Mouse (Mus musculus) urinary bladder, postnatal 25 days (tissue): ENCODE measurements around the gene Cdk14.

ENCODE experiments used
- DNase-seq: peaks from one replicate; pipeline ENCODE4 v3.0.0; 2022; ENCODE audit warnings: low spot score

Gene Cdk14

GRCm38 (mm10) chr5:4893852-4894207 is 526.3 kb downstream of the Cdk14 start:
- no peak for DNase-seq

DNA sequence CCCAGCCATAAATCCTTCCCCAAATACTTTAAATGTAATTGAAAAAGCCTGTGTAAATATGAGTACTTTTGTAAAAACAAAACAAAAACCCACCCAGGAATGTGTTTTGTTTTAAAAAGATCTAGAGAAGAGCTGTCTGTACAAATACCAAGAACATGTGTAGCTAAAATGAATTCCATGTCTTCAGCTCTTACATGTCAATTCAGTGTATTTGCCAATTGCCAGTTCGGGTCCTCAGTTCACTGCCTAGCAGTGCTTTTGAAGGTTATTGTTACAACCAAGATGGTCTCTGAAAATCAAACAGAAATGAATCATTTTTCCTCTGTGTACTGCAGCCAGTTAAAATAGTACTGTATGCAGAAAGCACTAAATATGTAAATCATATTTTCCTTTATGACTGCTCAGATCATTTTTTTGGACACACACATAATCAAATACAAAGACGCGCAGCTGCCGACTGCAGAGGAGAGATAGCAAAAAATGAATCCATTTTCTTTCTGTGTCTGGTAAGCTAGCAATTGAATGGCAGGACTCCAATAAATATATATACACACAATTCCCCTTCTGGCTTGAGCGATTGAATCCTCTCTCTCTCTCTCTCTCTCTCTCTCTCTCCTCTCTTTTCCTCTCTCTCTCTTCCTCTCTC is 526.8 kb downstream of the Cdk14 start:
- DNase-seq = no peak

GRCm38 (mm10) chr5:4892734-4893133 is 527.4 kb downstream of the Cdk14 start:
- DNase-seq = no peak

DNA sequence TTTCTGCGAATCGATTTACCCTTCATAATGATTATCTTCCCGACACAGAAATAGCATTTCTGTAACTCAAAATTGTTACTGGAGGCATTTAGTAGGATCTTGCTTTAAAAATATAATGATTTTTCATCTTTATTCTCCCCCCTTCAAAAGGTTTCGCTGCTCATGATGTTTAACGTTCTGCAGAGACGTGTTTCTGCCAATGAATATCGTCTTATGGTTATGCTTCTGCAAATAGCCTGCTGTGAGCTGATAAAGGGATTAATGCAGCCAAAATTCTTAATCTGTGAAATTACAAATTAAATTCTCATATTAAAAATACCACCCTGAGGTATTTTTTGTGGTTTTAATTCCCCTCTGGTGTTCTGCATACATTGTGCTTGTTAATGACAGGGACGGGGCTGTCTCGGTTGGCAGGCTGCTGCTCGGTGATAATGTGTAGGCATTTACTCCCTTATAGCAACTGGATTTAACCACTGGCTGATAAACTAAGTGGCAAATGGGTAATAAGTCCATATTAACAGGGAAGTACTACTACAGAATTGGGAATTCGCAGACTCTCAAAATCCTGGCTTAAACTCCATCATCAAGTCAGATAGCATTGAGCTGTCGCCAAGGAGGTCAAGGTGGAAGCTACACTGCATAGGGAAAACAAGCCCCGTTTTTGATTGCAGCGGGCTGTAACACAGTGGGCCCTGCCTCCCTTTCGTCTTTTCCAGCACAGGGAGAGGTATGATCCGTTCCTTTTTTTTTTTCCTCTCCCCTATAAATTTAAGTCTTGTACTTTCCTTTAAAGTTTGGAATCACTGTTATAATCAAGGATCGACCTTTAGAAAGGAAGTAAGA is 528.0 kb downstream of the Cdk14 start:
- no peak for DNase-seq

- DNase-seq = no peak
Observed at GRCm38 (mm10) chr5:4887069-4887468, 533.0 kb downstream of the Cdk14 start.

- no peak for DNase-seq
Observed at GRCm38 (mm10) chr5:4882841-4883240, 537.3 kb downstream of the Cdk14 start.

DNA sequence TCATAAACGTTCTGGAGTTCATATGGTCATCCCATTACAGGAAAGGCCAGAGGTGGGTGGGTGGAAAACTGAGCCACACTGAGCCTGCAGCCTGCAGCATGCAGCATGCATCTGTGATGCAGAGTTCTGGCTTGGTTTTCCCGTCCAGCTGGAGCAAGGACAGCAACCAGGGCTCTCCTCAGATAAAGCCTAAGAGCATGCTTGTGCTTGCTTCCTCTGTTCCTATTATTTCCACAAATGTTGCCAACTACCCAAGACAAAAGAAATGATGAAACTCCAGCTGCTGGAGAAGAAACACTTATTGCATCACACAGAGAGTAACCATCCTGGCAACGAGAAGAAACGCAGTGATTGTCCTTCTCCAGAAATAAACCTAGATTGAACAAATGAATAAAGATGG is 539.8 kb downstream of the Cdk14 start:
- DNase-seq = no peak

GRCm38 (mm10) chr5:4878934-4879333 is 541.2 kb downstream of the Cdk14 start:
- DNase-seq = no peak

GRCm38 (mm10) chr5:4877638-4878037 is 542.5 kb downstream of the Cdk14 start:
- DNase-seq = no peak

DNA sequence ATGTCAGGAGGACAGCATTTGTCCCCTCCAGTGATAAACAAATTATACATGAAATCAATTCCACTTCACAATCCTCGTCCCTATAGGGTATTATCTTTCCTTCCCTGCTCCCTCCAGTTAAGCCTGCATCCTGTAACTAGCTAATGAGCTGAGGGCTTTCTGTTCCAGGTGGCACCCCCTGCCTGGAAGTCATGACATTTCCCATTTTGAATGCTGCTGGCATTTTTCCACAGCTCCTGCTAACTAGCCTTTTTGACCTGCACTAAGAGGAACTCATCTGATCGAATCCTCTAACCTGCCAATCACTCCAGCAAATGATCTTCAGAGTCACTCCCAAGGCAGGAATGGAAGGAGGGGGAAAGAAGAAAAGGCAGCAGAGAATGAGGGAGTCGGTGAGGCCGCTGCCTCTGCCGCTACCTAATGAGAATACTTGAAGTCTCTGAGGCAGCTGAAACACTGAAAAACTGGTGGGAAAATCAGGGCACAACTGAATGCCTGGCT is 542.9 kb downstream of the Cdk14 start:
- DNase-seq = no peak

DNA sequence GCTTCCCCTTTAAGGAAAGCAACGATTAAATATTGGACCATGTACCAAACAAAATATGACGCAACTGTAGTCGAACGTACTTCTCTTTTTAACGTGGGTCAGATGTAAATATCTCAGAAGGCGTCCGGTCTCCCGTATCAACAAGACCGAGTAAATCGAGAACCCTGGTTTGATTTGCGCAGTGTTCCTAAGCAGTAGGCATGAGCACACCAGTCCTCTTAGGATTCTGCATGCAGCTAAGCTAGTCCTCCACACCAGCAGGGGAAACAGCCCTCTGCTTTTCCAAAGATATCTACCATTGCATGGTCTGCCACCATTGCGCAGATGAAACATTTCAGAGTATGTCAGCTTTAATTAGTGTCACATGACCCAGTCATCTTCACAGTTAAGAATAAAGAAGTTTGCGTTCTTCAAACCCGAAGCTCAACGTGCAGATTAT is 543.4 kb downstream of the Cdk14 start:
- DNase-seq = no peak

GRCm38 (mm10) chr5:4870041-4870726 is 549.9 kb downstream of the Cdk14 start:
- no peak for DNase-seq

DNA sequence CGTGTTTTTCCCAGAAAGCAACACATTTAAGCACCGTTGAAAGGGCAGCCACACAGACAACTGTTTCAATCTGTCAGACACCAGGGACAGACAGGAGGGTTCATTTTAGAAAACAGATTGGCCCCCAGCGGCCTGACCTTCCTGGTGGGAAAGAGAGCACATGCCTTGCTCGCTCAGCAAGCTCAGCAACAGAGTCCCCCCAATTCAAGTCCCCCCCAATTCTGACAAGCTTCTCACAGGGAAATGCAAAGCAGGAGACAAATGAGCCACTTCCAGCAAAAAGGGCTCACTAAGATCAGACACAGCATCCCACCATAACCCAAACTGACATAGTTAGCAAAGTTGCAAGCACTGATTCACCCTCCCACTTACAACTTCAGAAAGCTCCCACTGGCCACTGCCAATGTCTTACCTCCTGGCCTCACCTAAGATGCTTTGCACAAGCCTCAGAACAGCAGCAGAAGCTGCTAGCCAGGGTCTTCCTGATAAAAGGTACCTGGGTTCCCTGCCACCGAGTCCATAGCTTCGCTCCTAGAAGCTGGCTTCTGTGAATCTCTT is 551.5 kb downstream of the Cdk14 start:
- no peak for DNase-seq

DNA sequence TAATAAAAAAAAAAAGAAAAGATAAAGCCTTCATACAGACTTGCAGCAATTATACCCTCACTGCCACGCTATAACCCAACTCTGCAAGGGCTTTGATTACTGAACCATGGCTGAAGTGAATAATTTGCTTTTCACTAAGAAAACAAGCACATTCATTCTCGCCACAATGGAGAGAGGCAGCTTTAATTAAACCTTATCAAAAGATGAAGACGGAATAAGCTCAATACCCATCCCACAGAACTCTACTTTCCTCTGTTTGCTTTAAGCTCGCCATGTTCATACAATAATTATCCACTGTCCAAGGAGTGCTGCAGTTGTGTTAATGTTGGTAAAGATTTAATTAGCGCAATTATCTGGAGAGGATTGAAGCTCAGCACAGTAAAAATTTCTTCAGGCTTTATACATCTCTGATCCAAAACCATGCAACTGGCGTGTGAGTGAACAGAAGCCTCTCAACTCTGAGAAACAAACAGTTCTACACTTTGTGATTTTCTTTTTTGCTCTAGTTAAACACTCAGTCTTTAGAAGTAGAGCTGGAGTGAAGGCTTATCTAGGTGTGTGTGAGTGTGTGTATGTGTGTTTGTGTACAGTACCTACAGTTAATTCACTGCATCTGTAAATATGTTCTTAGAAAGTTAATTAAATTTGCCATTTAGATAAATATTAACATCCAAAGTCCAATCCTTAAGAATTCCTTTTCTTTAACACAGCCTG is 552.1 kb downstream of the Cdk14 start:
- no peak for DNase-seq

DNA sequence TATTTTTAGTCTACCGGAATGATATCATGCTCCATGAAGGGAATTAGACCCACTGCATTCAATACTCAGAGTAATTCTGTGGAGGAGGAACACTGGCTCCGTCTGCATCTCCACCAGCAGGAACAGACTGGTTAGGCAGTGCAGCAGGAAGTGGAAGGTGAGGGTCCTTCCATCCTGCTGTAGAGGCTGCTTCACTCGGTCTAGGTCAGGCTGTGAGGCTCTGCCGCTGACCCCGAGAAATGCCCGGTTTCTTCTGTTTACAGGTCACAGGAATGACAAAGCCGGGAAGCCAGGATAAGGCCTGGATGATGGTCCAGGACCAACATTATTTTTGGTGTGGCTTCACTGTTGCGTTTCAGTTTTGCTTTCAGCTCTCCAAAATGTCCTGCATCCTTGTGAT is 553.2 kb downstream of the Cdk14 start:
- no peak for DNase-seq

- DNase-seq = no peak
Observed at GRCm38 (mm10) chr5:4866099-4866498, 554.0 kb downstream of the Cdk14 start.

DNA sequence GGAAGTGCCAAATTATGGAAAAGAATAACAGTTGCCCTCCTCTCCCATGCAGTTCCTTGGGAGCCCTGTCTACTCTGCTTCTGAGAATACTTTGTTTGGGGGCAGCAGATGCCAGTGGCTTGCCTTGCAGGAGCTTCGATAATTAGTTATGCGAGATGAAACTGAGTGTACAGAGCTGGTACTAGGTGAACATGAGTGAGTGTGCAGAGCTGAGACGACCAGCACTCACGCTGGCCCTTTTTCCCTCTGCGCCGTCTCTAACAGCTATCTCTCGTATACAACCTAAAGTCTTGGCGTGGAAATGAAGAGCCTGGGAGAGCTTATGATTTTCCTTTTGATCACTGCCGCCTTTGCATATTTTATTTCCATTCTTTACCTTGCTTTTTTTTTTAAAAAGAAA is 558.5 kb downstream of the Cdk14 start:
- no peak for DNase-seq

- no peak for DNase-seq
Observed at GRCm38 (mm10) chr5:4861141-4861540, 559.0 kb downstream of the Cdk14 start.

DNA sequence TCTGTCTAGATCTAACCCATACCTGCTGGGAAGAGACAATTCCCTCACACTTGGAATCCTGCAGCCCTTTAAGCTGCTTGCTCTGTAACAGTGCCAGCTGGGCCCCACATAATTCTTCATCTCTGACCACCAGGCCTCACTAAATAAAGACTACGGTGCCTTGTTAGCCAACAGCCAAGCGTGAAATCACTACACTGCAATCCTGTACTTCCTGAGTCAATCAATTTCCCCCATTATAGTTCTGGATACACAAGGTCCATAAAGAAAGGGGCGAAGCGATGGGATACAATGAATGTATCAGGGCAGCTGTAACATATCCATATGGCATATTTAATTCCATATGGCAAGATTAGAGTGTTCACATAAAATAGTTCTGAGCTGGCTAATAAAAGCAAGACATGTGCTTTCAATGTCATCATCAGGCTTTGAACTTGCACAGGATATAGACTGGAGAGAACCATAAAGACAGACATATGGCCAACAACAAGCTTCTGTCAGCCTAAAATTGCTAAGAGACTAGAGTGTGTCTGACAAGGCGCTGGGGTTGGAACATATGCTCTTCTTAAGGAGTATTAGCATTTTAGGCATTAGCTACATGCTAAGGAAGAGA is 562.0 kb downstream of the Cdk14 start:
- no peak for DNase-seq

DNA sequence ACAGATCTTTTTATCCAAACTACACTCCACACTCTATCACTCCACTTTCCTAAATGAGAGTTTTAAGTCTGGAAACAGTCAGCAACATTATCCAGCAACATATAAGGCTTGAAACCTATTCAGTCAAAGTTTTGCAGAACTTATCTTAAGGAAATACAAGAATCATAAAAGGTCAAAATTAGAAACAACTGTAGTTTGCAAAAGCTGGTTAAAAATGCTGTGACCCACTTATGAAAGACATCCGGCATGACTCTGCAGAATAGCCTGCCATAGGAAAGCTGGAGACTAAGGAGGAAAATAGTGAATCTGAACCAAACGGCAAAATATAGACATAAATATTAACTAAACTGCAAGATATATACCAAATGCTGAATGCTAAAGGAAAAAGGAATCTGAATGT is 566.6 kb downstream of the Cdk14 start:
- DNase-seq = no peak

GRCm38 (mm10) chr5:4852711-4853320 is 567.3 kb downstream of the Cdk14 start:
- no peak for DNase-seq
